Mouse (Mus musculus) heart, adult 2 months (tissue): ENCODE measurements around the gene Hspa1l.
"Not testable (repeated sequence)": the region's sequence is repeated elsewhere in the genome, so short reads cannot be mapped to it uniquely, and the experiment has no call there.

Experiments used
- CTCF ChIP-seq: fragments of 200-600 bp; IDR thresholded peaks from 2 replicates; pipeline ENCODE4 v1.8.1; 2022; ENCODE audit warnings: antibody characterized with exemption, mild to moderate bottlenecking, moderate library complexity
- EP300 ChIP-seq: fragments of 200-500 bp; IDR thresholded peaks from 2 replicates; pipeline ENCODE4 v1.6.1; 2011; ENCODE audit warnings: low read depth, low read length, control low read depth; ENCODE audit not compliant: insufficient read depth
- POLR2A ChIP-seq: fragments of 200-500 bp; IDR thresholded peaks from 2 replicates; pipeline ENCODE4 v1.6.1; 2011; ENCODE audit warnings: mild to moderate bottlenecking, low read depth, low read length, control low read depth; ENCODE audit not compliant: insufficient read depth

- not testable (repeated sequence) for TF ChIP-seq POLR2A, EP300, CTCF
Measured at GRCm38 (mm10) chr17:35005902-35006301, 33.4 kb downstream of the Hspa1l start.
